Mouse (Mus musculus) hindbrain, embryonic 16.5 days (tissue): ENCODE data around the gene Ryr2. TPM values are rescaled to one million over a fixed set of nuclear protein-coding genes. Genes with fewer than 3 reads are reported as not detected.
A peak's percentile ranks its signal among the peaks of the same experiment; 100 is the strongest.

Source experiments
- ATAC-seq: fragments of 200-750 bp; cut with Nextera tagmentation; 2 replicates; pipeline ENCODE4 v1.8.0; 2017; ENCODE audit warnings: moderate TSS enrichment, moderate library complexity
- H3K27ac ChIP-seq: fragments of 300-500 bp; sonication (generic); 2 replicates; pipeline ENCODE4 v1.5.1; 2014; ENCODE audit warnings: low read depth, mild to moderate bottlenecking, control low read depth, low read length, moderate library complexity
- H3K27me3 ChIP-seq: fragments of 300-500 bp; sonication (generic); replicated peaks from 2 replicates; pipeline ENCODE4 v1.6.1; 2014; ENCODE audit warnings: low read length; ENCODE audit not compliant: control insufficient read depth, insufficient read depth
- H3K36me3 ChIP-seq: fragments of 300-500 bp; sonication (generic); 2 replicates; pipeline ENCODE4 v1.6.1; 2014; ENCODE audit warnings: mild to moderate bottlenecking, low read length, moderate library complexity, mixed read lengths; ENCODE audit not compliant: control insufficient read depth, insufficient read depth
- H3K4me1 ChIP-seq: fragments of 300-500 bp; sonication (generic); 2 replicates; pipeline ENCODE4 v1.6.1; 2014; ENCODE audit warnings: low read depth, low read length; ENCODE audit not compliant: control insufficient read depth, insufficient read depth
- H3K4me2 ChIP-seq: fragments of 300-500 bp; sonication (generic); 2 replicates; pipeline ENCODE4 v1.6.1; 2014; ENCODE audit warnings: mild to moderate bottlenecking, low read length, control low read depth, moderate library complexity
- H3K4me3 ChIP-seq: fragments of 300-500 bp; sonication (generic); 2 replicates; pipeline ENCODE4 v1.5.1; 2014; ENCODE audit warnings: mild to moderate bottlenecking, low read length, control low read depth, moderate library complexity
- H3K9ac ChIP-seq: fragments of 300-500 bp; sonication (generic); 2 replicates; pipeline ENCODE4 v1.6.1; 2014; ENCODE audit warnings: low read depth, mild to moderate bottlenecking, control low read depth, low read length, moderate library complexity
- H3K9me3 ChIP-seq: fragments of 300-500 bp; sonication (generic); 2 replicates; pipeline ENCODE4 v1.6.1; 2014; ENCODE audit warnings: mild to moderate bottlenecking, low read length, moderate library complexity; ENCODE audit not compliant: control insufficient read depth
- WGBS: fragments of 180-500 bp; shearing (Covaris S2); extraction: QIAGEN DNeasy Blood & Tissue Kit; methylation state at CpG from one replicate; pipeline ENCODE4 v1.1.7; 2014; 5-methylcytosine and 5-hydroxymethylcytosine counted together
- polyA plus RNA-seq: library from polyadenylated mRNA; unstranded; fragments of >200 nt; fragmentation: Nextera tagmentation; extraction: Ambion mirVana; gene quantifications from 2 replicates; pipeline ENCODE4 v1.2.1, GENCODE M21; 2015

Ryr2 gene
- polyA plus RNA-seq, 1 experiment from 2014 or later, result 5.0 TPM

DNA sequence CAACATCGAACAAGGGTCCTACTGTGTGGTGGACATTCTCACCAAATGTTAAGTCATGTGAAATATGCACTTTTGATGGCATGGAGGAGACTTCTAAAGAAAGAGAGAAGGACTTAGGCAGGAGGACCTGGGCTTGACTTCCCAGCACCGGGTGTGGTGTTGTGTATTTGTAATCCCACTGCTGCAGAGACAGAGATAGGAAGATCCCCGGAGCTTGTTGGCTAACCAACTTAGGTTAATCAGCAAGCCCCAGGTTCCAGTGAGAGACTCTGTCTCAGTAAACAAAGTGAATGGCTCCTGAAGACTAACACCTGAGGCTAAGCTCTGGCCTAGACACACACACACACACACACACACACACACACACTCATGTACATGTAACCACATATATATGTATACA is 7.3 kb downstream of the Ryr2 start:
- H3K9me3 ChIP-seq, result no peaks in the 10 kb centered on the region
- no peaks in the 10 kb centered on the region for H3K36me3 ChIP-seq
- WGBS, result 87% methylated on average over 3 of the region's 3 CpGs
- no peak overlapping the region for H3K4me2 ChIP-seq
- H3K27me3 ChIP-seq, result no peaks in the 10 kb centered on the region
- H3K27ac ChIP-seq, result no peak overlapping the region
- ATAC-seq, result no peak
- peaks cover 4% of the 10 kb centered on the region for H3K4me1 ChIP-seq
- no peak overlapping the region for H3K9ac ChIP-seq
- H3K4me3 ChIP-seq, result no peak overlapping the region

DNA sequence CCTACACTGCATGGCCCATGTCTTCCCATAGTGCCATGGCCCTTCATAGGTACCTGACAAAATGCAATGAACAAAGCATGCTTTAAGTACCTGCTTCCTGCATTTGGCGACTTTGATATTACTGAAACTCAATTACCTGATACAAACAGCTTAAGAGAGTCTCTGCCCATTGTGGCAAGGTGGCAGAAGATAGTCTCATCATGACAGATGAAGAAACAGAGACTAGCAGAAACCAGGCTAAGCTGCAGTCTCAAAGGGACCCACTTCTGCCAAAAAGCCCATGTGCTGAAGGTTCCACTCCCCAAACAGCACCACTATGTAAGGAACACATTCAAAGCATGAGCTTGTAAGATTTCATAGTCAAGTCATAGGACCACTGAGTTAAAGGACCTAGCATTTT is 7.8 kb downstream of the Ryr2 start:
- H3K9ac ChIP-seq, result no peak overlapping the region
- H3K4me2 ChIP-seq, result no peak overlapping the region
- no peaks in the 10 kb centered on the region for H3K27me3 ChIP-seq
- H3K9me3 ChIP-seq, result no peaks in the 10 kb centered on the region
- H3K4me3 ChIP-seq, result no peak overlapping the region
- H3K27ac ChIP-seq, result no peak overlapping the region
- ATAC-seq, result no peak
- 84% methylated on average over 1 of the region's 1 CpGs for WGBS
- peaks cover 4% of the 10 kb centered on the region for H3K4me1 ChIP-seq
- H3K36me3 ChIP-seq, result no peaks in the 10 kb centered on the region

- 82% methylated on average over 3 of the region's 3 CpGs for WGBS
- no peak overlapping the region for H3K4me3 ChIP-seq
- no peak overlapping the region for H3K9ac ChIP-seq
- ATAC-seq, result no peak
- no peaks in the 10 kb centered on the region for H3K36me3 ChIP-seq
- H3K27me3 ChIP-seq, result no peaks in the 10 kb centered on the region
- H3K27ac ChIP-seq, result no peak overlapping the region
- H3K4me1 ChIP-seq, result no peaks in the 10 kb centered on the region
- no peak overlapping the region for H3K4me2 ChIP-seq
- H3K9me3 ChIP-seq, result no peaks in the 10 kb centered on the region
These were observed 10.3 kb downstream of the Ryr2 start for GRCm38 (mm10) chr13:12096382-12096932.

- WGBS, result 81% methylated on average over 7 of the region's 7 CpGs
- Histone ChIP-seq H3K9ac (no peak overlapping the region), H3K36me3 (no peaks in the 10 kb centered on the region), H3K4me3 (no peak overlapping the region), H3K4me2 (no peak overlapping the region), H3K4me1 (no peaks in the 10 kb centered on the region), H3K9me3 (no peaks in the 10 kb centered on the region), H3K27ac (no peak overlapping the region), H3K27me3 (no peaks in the 10 kb centered on the region)
- no peak for ATAC-seq
These were observed 12.2 kb downstream of the Ryr2 start for GRCm38 (mm10) chr13:12094569-12094968.

DNA sequence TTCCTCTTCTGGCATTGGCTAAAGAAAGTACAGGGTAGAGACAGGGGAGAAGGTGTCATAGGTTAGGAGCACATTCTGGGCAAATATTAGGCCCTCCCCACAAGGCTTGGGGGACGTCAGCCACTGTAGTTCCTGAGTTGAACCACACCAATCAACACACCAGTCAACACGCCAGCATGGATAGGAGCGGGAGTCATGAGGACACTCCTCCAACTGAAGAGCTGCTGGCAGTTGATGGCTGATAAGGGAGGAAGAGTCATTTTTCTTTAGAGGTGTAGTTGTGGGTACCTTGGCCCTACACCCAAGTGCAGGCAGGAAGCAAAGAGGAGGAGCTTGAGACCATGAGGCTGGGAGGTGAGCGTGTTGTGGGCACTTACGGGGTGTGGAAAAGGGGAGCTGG is 13.6 kb downstream of the Ryr2 start:
- Histone ChIP-seq H3K4me1 (no peaks in the 10 kb centered on the region), H3K9me3 (no peaks in the 10 kb centered on the region), H3K27ac (no peak overlapping the region), H3K4me3 (no peak overlapping the region), H3K36me3 (no peaks in the 10 kb centered on the region), H3K27me3 (no peaks in the 10 kb centered on the region), H3K9ac (no peak overlapping the region), H3K4me2 (no peak overlapping the region)
- no peak for ATAC-seq
- WGBS, result 88% methylated on average over 5 of the region's 5 CpGs

- Histone ChIP-seq H3K9ac (no peak overlapping the region), H3K36me3 (no peaks in the 10 kb centered on the region), H3K27me3 (no peaks in the 10 kb centered on the region), H3K4me2 (no peak overlapping the region), H3K4me3 (no peak overlapping the region), H3K4me1 (no peaks in the 10 kb centered on the region), H3K27ac (no peak overlapping the region), H3K9me3 (no peaks in the 10 kb centered on the region)
- 91% methylated on average over 11 of the region's 11 CpGs for WGBS
- ATAC-seq, result no peak
These were observed 14.2 kb downstream of the Ryr2 start for GRCm38 (mm10) chr13:12092379-12093107.

GRCm38 (mm10) chr13:12084112-12084475 is 22.7 kb downstream of the Ryr2 start:
- Histone ChIP-seq H3K36me3 (no peaks in the 10 kb centered on the region), H3K9me3 (no peaks in the 10 kb centered on the region), H3K27ac (no peak overlapping the region), H3K4me3 (no peak overlapping the region), H3K4me1 (no peaks in the 10 kb centered on the region), H3K27me3 (no peaks in the 10 kb centered on the region), H3K4me2 (no peak overlapping the region), H3K9ac (no peak overlapping the region)
- no peak for ATAC-seq
- WGBS, result 81% methylated on average over 2 of the region's 2 CpGs

DNA sequence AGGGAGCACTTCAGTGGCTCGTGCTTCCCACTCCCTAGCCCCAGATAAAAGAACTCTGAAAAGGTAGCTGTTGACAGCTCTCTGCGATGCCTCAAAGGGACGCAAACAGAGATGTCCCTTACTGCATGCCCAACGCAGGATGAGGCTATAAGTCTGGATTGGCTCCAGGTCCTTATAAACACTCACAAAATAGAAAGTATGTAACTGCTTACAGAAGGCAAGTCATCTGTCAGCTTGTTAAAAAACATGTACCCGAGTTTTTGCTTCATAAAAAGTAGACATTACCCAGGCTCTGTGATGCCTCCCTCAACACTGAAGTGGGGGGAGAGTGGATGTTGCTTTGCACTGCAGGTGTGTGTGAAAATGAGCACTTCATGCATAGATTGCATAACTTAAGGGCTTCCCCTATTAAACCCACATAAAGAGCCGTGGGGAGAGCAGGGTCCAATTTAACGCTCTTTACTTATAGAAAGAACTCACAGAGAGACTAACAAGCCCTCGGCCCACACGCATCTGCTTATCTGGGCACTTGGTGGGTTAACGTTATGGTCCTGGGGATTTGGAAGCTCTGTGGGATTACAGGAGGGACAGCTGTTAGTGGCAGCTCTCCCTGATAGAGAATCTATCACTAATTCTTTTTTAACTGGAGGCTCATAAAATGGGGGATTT is 23.2 kb downstream of the Ryr2 start:
- no peaks in the 10 kb centered on the region for H3K36me3 ChIP-seq
- H3K4me2 ChIP-seq, result no peak overlapping the region
- no peak overlapping the region for H3K9ac ChIP-seq
- 32% methylated on average over 10 of the region's 10 CpGs for WGBS
- no peak overlapping the region for H3K27ac ChIP-seq
- H3K9me3 ChIP-seq, result no peaks in the 10 kb centered on the region
- no peaks in the 10 kb centered on the region for H3K4me1 ChIP-seq
- H3K4me3 ChIP-seq, result no peak overlapping the region
- ATAC-seq, result peak; percentile 32; the same call in 1 of the 2 replicates
- H3K27me3 ChIP-seq, result no peaks in the 10 kb centered on the region

DNA sequence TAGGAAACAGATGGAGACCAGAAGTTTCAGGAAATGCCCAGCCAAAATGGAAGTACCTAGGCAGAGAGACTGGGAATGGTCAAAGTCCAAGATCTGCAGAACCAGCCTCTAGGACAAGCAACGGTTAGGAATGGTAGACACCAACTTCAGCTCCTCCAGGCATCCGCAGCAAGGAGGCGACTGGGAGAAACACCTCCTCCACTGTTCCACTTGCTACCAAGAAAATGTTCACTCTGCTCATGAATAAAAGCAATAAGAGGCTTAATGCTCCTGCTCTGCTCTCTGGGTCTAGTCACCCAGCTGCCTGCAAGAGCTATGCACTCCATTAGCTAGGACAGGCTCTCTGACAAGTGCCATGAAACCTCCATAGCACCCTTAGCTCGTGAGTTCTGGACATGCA is 26.2 kb downstream of the Ryr2 start:
- no peak overlapping the region for H3K27ac ChIP-seq
- no peak overlapping the region for H3K4me3 ChIP-seq
- H3K27me3 ChIP-seq, result no peaks in the 10 kb centered on the region
- no peak overlapping the region for H3K4me2 ChIP-seq
- H3K9me3 ChIP-seq, result no peaks in the 10 kb centered on the region
- no peak overlapping the region for H3K9ac ChIP-seq
- no peak for ATAC-seq
- no peaks in the 10 kb centered on the region for H3K4me1 ChIP-seq
- 93% methylated on average over 4 of the region's 4 CpGs for WGBS
- H3K36me3 ChIP-seq, result no peaks in the 10 kb centered on the region
